Mouse (Mus musculus) stomach, postnatal 0 days (tissue): Measurements from ENCODE around the gene Zmynd12.

ENCODE experiments used
- CTCF ChIP-seq: IDR thresholded peaks from 2 replicates; pipeline ENCODE4 v1.5.1; 2016; ENCODE audit warnings: antibody characterized with exemption, low read depth, mild to moderate bottlenecking, moderate library complexity
- EP300 ChIP-seq: optimal IDR thresholded peaks from 2 replicates; pipeline ENCODE3; 2016; ENCODE audit warnings: antibody characterized with exemption

DNA sequence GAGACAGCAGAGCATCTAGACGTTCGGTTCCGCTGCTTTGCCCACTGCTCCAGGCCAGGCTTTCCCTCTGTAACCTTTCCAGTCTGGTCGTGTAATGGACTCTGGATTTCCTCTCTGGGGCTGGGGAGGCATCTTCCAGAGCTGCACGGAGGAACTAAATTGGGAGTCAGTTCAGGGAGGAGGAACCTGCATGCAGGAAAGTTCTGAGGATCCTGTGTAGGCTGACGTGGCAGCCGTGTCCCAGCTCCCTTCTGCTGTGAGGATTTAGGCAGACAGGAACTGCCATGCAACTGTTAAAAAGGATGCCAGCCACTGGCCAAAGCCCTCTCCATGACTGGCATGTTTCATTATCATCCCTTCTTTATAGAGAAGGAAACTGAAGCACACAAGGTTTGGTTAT lies 27.8 kb downstream of the Zmynd12 start:
- no peak for TF ChIP-seq CTCF
- no peak for TF ChIP-seq EP300
